Mouse (Mus musculus): ENCODE measurements at regions not wholly inside any gene's neighbourhood (a gene's known extent, or its start where the extent isn't known, plus 50 kb on each side); places are given as distances from the start of the nearest gene placed in this dataset.
"Not testable (repeated sequence)": the region's sequence is repeated elsewhere in the genome, so short reads cannot be mapped to it uniquely, and the experiment has no call there.

DNA sequence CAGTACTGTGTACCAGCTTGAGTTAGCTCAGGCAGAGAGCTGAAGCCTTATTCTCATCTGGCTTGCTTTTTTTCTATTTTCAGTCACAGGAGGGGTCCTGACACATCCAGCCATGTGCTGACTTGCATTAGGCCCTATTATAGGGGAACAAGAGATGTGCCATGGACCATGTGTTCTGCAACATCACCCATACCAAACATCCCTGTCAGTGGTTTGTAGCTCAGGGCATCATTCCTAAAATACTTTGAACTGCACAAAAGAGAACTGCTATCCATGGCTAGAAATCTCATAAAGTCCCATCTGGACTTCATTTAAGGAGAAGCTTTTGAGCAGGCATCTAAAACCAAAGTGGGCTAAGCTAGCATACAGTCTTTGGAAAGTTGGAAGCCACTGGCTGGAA, 304.1 kb downstream of the Sec16b start:
- H3K4me3 ChIP-seq (ENCODE audit: insufficient read depth, poor library complexity, severe bottlenecking) = no peak overlapping the region
- H3K36me3 ChIP-seq (ENCODE audit: control insufficient read depth, insufficient read depth) = no peaks in the 10 kb centered on the region
- no peaks in the 10 kb centered on the region for H3K79me3 ChIP-seq (ENCODE audit: low read depth)
- H3ac ChIP-seq (ENCODE audit: control insufficient read depth, insufficient read length, low read depth) = no peak overlapping the region
- no peaks in the 10 kb centered on the region for H3K79me2 ChIP-seq (ENCODE audit: control insufficient read depth, insufficient read depth)
- no peak for TF ChIP-seq MAX (IDR thresholded peaks at IDR 0.05)
- H3K27me3 ChIP-seq (ENCODE audit: control insufficient read depth, insufficient read depth, insufficient read length) = no peaks in the 10 kb centered on the region

DNA sequence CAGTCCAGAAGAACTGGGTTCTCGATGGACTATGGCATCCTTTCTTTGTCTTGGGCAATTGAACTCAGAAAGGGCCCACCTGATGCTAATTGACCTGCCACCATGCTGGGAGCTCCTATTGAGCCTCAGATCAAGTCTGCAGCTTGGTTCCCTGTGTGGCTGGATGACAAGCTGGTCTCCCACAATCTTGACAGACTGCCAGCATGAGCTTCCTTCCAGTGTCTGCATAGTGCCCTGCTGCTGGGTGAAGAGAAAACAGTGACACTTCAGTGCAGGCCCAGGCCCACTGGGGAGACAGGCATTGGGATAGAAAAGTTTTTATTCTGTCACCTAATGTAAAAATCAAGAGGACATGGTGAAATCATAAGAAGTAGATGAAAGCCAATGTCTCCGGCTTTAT, 321.4 kb downstream of the Sec16b start:
- TF ChIP-seq MAX (IDR thresholded peaks at IDR 0.05) = no peak
- no peak for TF ChIP-seq CTCF (IDR thresholded peaks at IDR 0.05; ENCODE audit: control insufficient read depth, insufficient read depth, insufficient read length)
- H3ac ChIP-seq (ENCODE audit: control insufficient read depth, insufficient read length, low read depth) = no peak overlapping the region
- H3K27me3 ChIP-seq (ENCODE audit: control insufficient read depth, insufficient read depth, insufficient read length) = no peaks in the 10 kb centered on the region
- H3K79me3 ChIP-seq (ENCODE audit: low read depth) = no peaks in the 10 kb centered on the region
- H3K4me3 ChIP-seq (ENCODE audit: insufficient read depth, poor library complexity, severe bottlenecking) = no peak overlapping the region
- H3K79me2 ChIP-seq (ENCODE audit: control insufficient read depth, insufficient read depth) = no peaks in the 10 kb centered on the region
- H3K36me3 ChIP-seq (ENCODE audit: control insufficient read depth, insufficient read depth) = no peaks in the 10 kb centered on the region

- Histone ChIP-seq H3ac (ENCODE audit: control insufficient read depth, insufficient read length, low read depth) (no peak overlapping the region), H3K79me3 (ENCODE audit: low read depth) (no peaks in the 10 kb centered on the region), H3K36me3 (ENCODE audit: control insufficient read depth, insufficient read depth) (no peaks in the 10 kb centered on the region), H3K79me2 (ENCODE audit: control insufficient read depth, insufficient read depth) (no peaks in the 10 kb centered on the region), H3K4me3 (ENCODE audit: insufficient read depth, poor library complexity, severe bottlenecking) (no peak overlapping the region), H3K27me3 (ENCODE audit: control insufficient read depth, insufficient read depth, insufficient read length) (no peaks in the 10 kb centered on the region)
- no peak for TF ChIP-seq MYOD1 (IDR thresholded peaks at IDR 0.05; ENCODE audit: control insufficient read depth, insufficient read length, low read depth)
- TF ChIP-seq CTCF (IDR thresholded peaks at IDR 0.05; ENCODE audit: control insufficient read depth, insufficient read depth, insufficient read length) = no peak
- no peak for TF ChIP-seq FOSL1 (IDR thresholded peaks at IDR 0.05; ENCODE audit: insufficient read depth, low read length, poor library complexity, severe bottlenecking)
- no peak for TF ChIP-seq CEBPB (IDR thresholded peaks at IDR 0.05; ENCODE audit: low read depth)
- no peak for TF ChIP-seq MAX (IDR thresholded peaks at IDR 0.05)
- no peak for TF ChIP-seq MYOG (IDR thresholded peaks at IDR 0.05; ENCODE audit: control insufficient read depth, extremely low read depth, insufficient read length)
- no peak for TF ChIP-seq USF1 (IDR thresholded peaks at IDR 0.05; ENCODE audit: low read depth)
Observed at GRCm38 (mm10) chr1:157831511-157831910, 325.0 kb downstream of the Sec16b start.

GRCm38 (mm10) chr1:157872775-157873174, 366.2 kb downstream of the Sec16b start:
- Histone ChIP-seq H3K4me3 (ENCODE audit: insufficient read depth, poor library complexity, severe bottlenecking) (no peak overlapping the region), H3K27me3 (ENCODE audit: control insufficient read depth, insufficient read depth, insufficient read length) (no peaks in the 10 kb centered on the region), H3K79me2 (ENCODE audit: control insufficient read depth, insufficient read depth) (no peaks in the 10 kb centered on the region), H3ac (ENCODE audit: control insufficient read depth, insufficient read length, low read depth) (no peak overlapping the region), H3K36me3 (ENCODE audit: control insufficient read depth, insufficient read depth) (no peaks in the 10 kb centered on the region), H3K79me3 (ENCODE audit: low read depth) (no peaks in the 10 kb centered on the region)
- no peak for TF ChIP-seq CTCF (IDR thresholded peaks at IDR 0.05; ENCODE audit: control insufficient read depth, insufficient read depth, insufficient read length)
- no peak for TF ChIP-seq MYOD1 (IDR thresholded peaks at IDR 0.05; ENCODE audit: control insufficient read depth, insufficient read length, low read depth)
- no peak for TF ChIP-seq USF1 (IDR thresholded peaks at IDR 0.05; ENCODE audit: low read depth)

GRCm38 (mm10) chr1:157875006-157875405, 368.5 kb downstream of the Sec16b start:
- no peak overlapping the region for H3ac ChIP-seq (ENCODE audit: control insufficient read depth, insufficient read length, low read depth)
- H3K79me3 ChIP-seq (ENCODE audit: low read depth) = no peaks in the 10 kb centered on the region
- no peak overlapping the region for H3K4me3 ChIP-seq (ENCODE audit: insufficient read depth, poor library complexity, severe bottlenecking)
- H3K79me2 ChIP-seq (ENCODE audit: control insufficient read depth, insufficient read depth) = no peaks in the 10 kb centered on the region
- no peaks in the 10 kb centered on the region for H3K27me3 ChIP-seq (ENCODE audit: control insufficient read depth, insufficient read depth, insufficient read length)
- H3K36me3 ChIP-seq (ENCODE audit: control insufficient read depth, insufficient read depth) = no peaks in the 10 kb centered on the region
- TF ChIP-seq CEBPB (IDR thresholded peaks at IDR 0.05; ENCODE audit: low read depth) = no peak
- no peak for TF ChIP-seq USF1 (IDR thresholded peaks at IDR 0.05; ENCODE audit: low read depth)

GRCm38 (mm10) chr1:157877117-157877516, 370.6 kb downstream of the Sec16b start:
- not testable (repeated sequence) for H3K79me3 ChIP-seq (ENCODE audit: low read depth); H3K4me3 ChIP-seq (ENCODE audit: insufficient read depth, poor library complexity, severe bottlenecking); H3K27me3 ChIP-seq (ENCODE audit: control insufficient read depth, insufficient read depth, insufficient read length); H3K36me3 ChIP-seq (ENCODE audit: control insufficient read depth, insufficient read depth); H3K79me2 ChIP-seq (ENCODE audit: control insufficient read depth, insufficient read depth); H3ac ChIP-seq (ENCODE audit: control insufficient read depth, insufficient read length, low read depth)

GRCm38 (mm10) chr1:157887146-157887545, 380.6 kb downstream of the Sec16b start:
- no peaks in the 10 kb centered on the region for H3K36me3 ChIP-seq (ENCODE audit: control insufficient read depth, insufficient read depth)
- H3K27me3 ChIP-seq (ENCODE audit: control insufficient read depth, insufficient read depth, insufficient read length) = no peaks in the 10 kb centered on the region
- no peak overlapping the region for H3K4me3 ChIP-seq (ENCODE audit: insufficient read depth, poor library complexity, severe bottlenecking)
- H3K79me3 ChIP-seq (ENCODE audit: low read depth) = no peaks in the 10 kb centered on the region
- H3K79me2 ChIP-seq (ENCODE audit: control insufficient read depth, insufficient read depth) = no peaks in the 10 kb centered on the region
- TF ChIP-seq MYOD1 (IDR thresholded peaks at IDR 0.05; ENCODE audit: control insufficient read depth, insufficient read length, low read depth) = no peak
- no peak for TF ChIP-seq CEBPB (IDR thresholded peaks at IDR 0.05; ENCODE audit: low read depth)
- TF ChIP-seq MAX (IDR thresholded peaks at IDR 0.05) = no peak
- TF ChIP-seq USF1 (IDR thresholded peaks at IDR 0.05; ENCODE audit: low read depth) = no peak
- no peak for TF ChIP-seq MYOG (IDR thresholded peaks at IDR 0.05; ENCODE audit: control insufficient read depth, extremely low read depth, insufficient read length)
- TF ChIP-seq CTCF (IDR thresholded peaks at IDR 0.05; ENCODE audit: control insufficient read depth, insufficient read depth, insufficient read length) = no peak
- TF ChIP-seq FOSL1 (IDR thresholded peaks at IDR 0.05; ENCODE audit: insufficient read depth, low read length, poor library complexity, severe bottlenecking) = no peak
- no peak overlapping the region for H3ac ChIP-seq (ENCODE audit: control insufficient read depth, insufficient read length, low read depth)
